Mouse (Mus musculus): ENCODE measurements around the gene Rab21.

DNA sequence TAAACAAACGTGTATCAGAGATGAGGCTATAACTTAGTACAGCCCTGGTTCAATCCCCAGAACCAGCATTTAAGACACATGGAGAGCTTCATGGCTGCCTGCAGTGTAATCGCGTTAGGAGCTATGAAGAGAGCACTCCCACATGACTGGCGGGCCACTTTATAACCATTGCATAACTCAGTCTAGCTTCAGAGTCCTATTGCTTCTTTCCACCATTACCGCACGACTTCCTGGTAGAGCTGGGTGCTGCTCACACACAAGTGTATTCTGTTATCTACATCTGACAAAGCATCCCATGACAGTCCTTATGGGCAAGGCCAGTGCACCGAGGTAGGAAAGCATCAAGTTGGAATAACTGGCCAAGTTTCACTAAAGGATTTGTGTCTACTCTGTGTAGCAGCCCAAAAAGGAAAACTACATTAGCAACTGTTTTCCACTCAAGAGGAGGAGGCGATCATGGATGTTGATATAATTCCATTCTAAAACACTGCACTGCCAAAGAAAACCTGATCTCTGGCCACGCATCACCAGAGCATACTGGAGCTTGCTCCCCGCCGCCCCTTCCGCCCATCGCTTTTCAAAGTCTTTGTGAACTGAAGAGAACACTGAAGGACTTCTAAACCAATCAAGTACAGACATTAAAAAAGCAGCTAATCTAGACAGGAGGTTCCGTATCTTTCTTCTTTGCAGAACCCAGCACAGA, 4.0 kb downstream of the Rab21 start:
- TF ChIP-seq CTCF (IDR thresholded peaks at IDR 0.05; ENCODE audit: extremely low read depth, insufficient read depth, low read length), result no peak
- TF ChIP-seq POLR2A (IDR thresholded peaks at IDR 0.05; ENCODE audit: extremely low read depth, insufficient read depth, low read length), result no peak

All from cortical plate, adult 2 months (tissue).